Mouse (Mus musculus) kidney, embryonic 14.5 days (tissue): ENCODE measurements around the gene Gm7861. TPM values are rescaled to one million over a fixed set of nuclear protein-coding genes. Genes with fewer than 3 reads are reported as not detected.
"Not testable (repeated sequence)": the region's sequence is repeated elsewhere in the genome, so short reads cannot be mapped to it uniquely, and the experiment has no call there.

Experiments
- ATAC-seq: fragments of 200-750 bp; cut with Nextera tagmentation; 2 replicates; pipeline ENCODE4 v1.8.0; 2017; ENCODE audit warnings: moderate number of reproducible peaks, mild to moderate bottlenecking, moderate TSS enrichment, moderate library complexity; ENCODE audit not compliant: low FRiP score, low TSS enrichment
- H3K27ac ChIP-seq: fragments of 300-500 bp; sonication (generic); 2 replicates; pipeline ENCODE4 v1.5.1; 2014; ENCODE audit warnings: low read depth, mild to moderate bottlenecking, low read length, moderate library complexity, mixed read lengths
- H3K27me3 ChIP-seq: fragments of 300-500 bp; sonication (generic); 2 replicates; pipeline ENCODE4 v1.6.1; 2014; ENCODE audit warnings: mild to moderate bottlenecking, low read length; ENCODE audit not compliant: control insufficient read depth, insufficient read depth
- H3K36me3 ChIP-seq: fragments of 300-500 bp; sonication (generic); 2 replicates; pipeline ENCODE4 v1.6.1; 2014; ENCODE audit warnings: low read length, mixed read lengths; ENCODE audit not compliant: control insufficient read depth, insufficient read depth
- H3K4me1 ChIP-seq: fragments of 300-500 bp; sonication (generic); 2 replicates; pipeline ENCODE4 v1.6.1; 2014; ENCODE audit warnings: low read length, mixed read lengths; ENCODE audit not compliant: control insufficient read depth, insufficient read depth
- H3K4me2 ChIP-seq: fragments of 300-500 bp; sonication (generic); replicated peaks from 2 replicates; pipeline ENCODE4 v1.6.1; 2014; ENCODE audit warnings: low read depth, mild to moderate bottlenecking, low read length
- H3K4me3 ChIP-seq: fragments of 300-500 bp; sonication (generic); 2 replicates; pipeline ENCODE4 v1.5.1; 2014; ENCODE audit warnings: mild to moderate bottlenecking, low read length
- H3K9ac ChIP-seq: fragments of 300-500 bp; sonication (generic); 2 replicates; pipeline ENCODE4 v1.6.1; 2014; ENCODE audit warnings: low read depth, mild to moderate bottlenecking, low read length, moderate library complexity
- H3K9me3 ChIP-seq: fragments of 300-500 bp; sonication (generic); 2 replicates; pipeline ENCODE4 v1.6.1; 2016; ENCODE audit warnings: low read length; ENCODE audit not compliant: control insufficient read depth
- WGBS: fragments of 180-500 bp; shearing (Covaris S2); extraction: QIAGEN DNeasy Blood & Tissue Kit; methylation state at CpG from one replicate; pipeline ENCODE4 v1.1.7; 2014; 5-methylcytosine and 5-hydroxymethylcytosine counted together
- polyA plus RNA-seq: library from polyadenylated mRNA; unstranded; fragments of >200 nt; fragmentation: Nextera tagmentation; extraction: Ambion mirVana; gene quantifications from 2 replicates; pipeline ENCODE4 v1.2.1, GENCODE M21; 2014

The Gm7861 gene
- not detected in 2 replicates for polyA plus RNA-seq

GRCm38 (mm10) chr8:21594408-21594807 lies at the start of gene Gm7861:
Gm7861 (minus strand) TSS chr8:21594508.
- whole genome bisulfite sequencing, result no CpG with 5 or more reads among the region's 1 CpGs
- H3K4me1 ChIP-seq, H3K9me3 ChIP-seq, H3K4me3 ChIP-seq, H3K4me2 ChIP-seq, H3K27me3 ChIP-seq, H3K36me3 ChIP-seq, H3K27ac ChIP-seq, ATAC-seq, H3K9ac ChIP-seq: not testable (repeated sequence)

- not testable (repeated sequence) for H3K4me1 ChIP-seq, H3K4me3 ChIP-seq, ATAC-seq, H3K4me2 ChIP-seq, H3K27ac ChIP-seq, H3K9ac ChIP-seq, H3K27me3 ChIP-seq, H3K9me3 ChIP-seq, H3K36me3 ChIP-seq
- WGBS, result no CpG with 5 or more reads among the region's 1 CpGs
Observed at GRCm38 (mm10) chr8:21617883-21618282, 23.6 kb upstream of the Gm7861 start, which contains the start of gene Defa26. Defa26 (plus strand) TSS chr8:21618183.

- not testable (repeated sequence) for H3K9me3 ChIP-seq, H3K36me3 ChIP-seq, H3K4me1 ChIP-seq, H3K4me2 ChIP-seq, H3K9ac ChIP-seq, H3K4me3 ChIP-seq, ATAC-seq, H3K27me3 ChIP-seq, H3K27ac ChIP-seq
- WGBS, result no CpG with 5 or more reads among the region's 1 CpGs
Observed at GRCm38 (mm10) chr8:21582706-21583105, 11.6 kb downstream of the Gm7861 start, which contains the start of gene Defa28. Defa28 (plus strand) TSS chr8:21583006.

- WGBS, result no CpG with 5 or more reads among the region's 1 CpGs
- not testable (repeated sequence) for H3K4me1 ChIP-seq, H3K9me3 ChIP-seq, H3K27ac ChIP-seq, H3K4me3 ChIP-seq, ATAC-seq, H3K9ac ChIP-seq, H3K27me3 ChIP-seq, H3K4me2 ChIP-seq, H3K36me3 ChIP-seq
Observed at GRCm38 (mm10) chr8:21565086-21565485, 29.2 kb downstream of the Gm7861 start, which contains the start of gene Defa37. Defa37 (plus strand) TSS chr8:21565386.

Other genes with a start within 250 kb of the Gm7861 start
- gene Defa2, start 216.0 kb downstream of the Gm7861 start, polyA plus RNA-seq, result not detected in 2 replicates
- gene Defa33, start 202.7 kb downstream of the Gm7861 start, polyA plus RNA-seq, result not detected in 2 replicates
- gene Defa36, start 167.1 kb downstream of the Gm7861 start, polyA plus RNA-seq, result not detected in 2 replicates
- gene Gm7849, start 137.9 kb downstream of the Gm7861 start, polyA plus RNA-seq, result not detected in 2 replicates
- gene Defa20, start 85.2 kb downstream of the Gm7861 start, polyA plus RNA-seq, result not detected in 2 replicates
- gene Defa32, start 65.5 kb downstream of the Gm7861 start, polyA plus RNA-seq, result not detected in 2 replicates
- gene Defa37, start 29.1 kb downstream of the Gm7861 start, polyA plus RNA-seq, result not detected in 2 replicates
- not detected in 2 replicates for gene Defa28, start 11.5 kb downstream of the Gm7861 start, polyA plus RNA-seq
- gene Defa26, start 23.7 kb upstream of the Gm7861 start, polyA plus RNA-seq, result not detected in 2 replicates
- gene Defa17, start 61.3 kb upstream of the Gm7861 start, polyA plus RNA-seq, result not detected in 2 replicates
- gene Defa34, start 71.3 kb upstream of the Gm7861 start, polyA plus RNA-seq, result not detected in 2 replicates
- not detected in 2 replicates for gene AY761184, start 109.1 kb upstream of the Gm7861 start, polyA plus RNA-seq
- gene Defa24, start 140.0 kb upstream of the Gm7861 start, polyA plus RNA-seq, result not detected in 2 replicates
- gene Defb50, start 229.0 kb upstream of the Gm7861 start, polyA plus RNA-seq, result not detected in 2 replicates
- 0.86 TPM in 1 of 2 replicates, not detected in the other for gene Defb2, start 245.4 kb upstream of the Gm7861 start, polyA plus RNA-seq